Mouse (Mus musculus) CH12.LX (cell line): ENCODE data around the gene Vps45. TPM values are rescaled to one million over a fixed set of nuclear protein-coding genes. Genes with fewer than 3 reads are reported as not detected.

Source experiments
- DNase-seq: peaks from one replicate; pipeline ENCODE4 v3.0.0-alpha.2; 2013; ENCODE audit errors: extremely low read depth
- H3K27ac ChIP-seq: 2 replicates; pipeline ENCODE4 v1.5.1; 2012; ENCODE audit warnings: low read depth, mild to moderate bottlenecking, control low read depth, moderate library complexity; ENCODE audit not compliant: insufficient read depth
- H3K27me3 ChIP-seq: replicated peaks from 2 replicates; pipeline ENCODE3; 2012; ENCODE audit warnings: inconsistent platforms
- H3K36me3 ChIP-seq, 2 experiments: replicated peaks in 1 of 2; 2 replicates each; pipeline versions ENCODE3 to v1.6.1; 2012; ENCODE audit warnings: inconsistent platforms in 1 of 2, low read length in 1 of 2, mild to moderate bottlenecking in 1 of 2, mixed read lengths in 1 of 2, moderate library complexity in 1 of 2; ENCODE audit not compliant: control insufficient read depth in 1 of 2, insufficient read depth in 1 of 2
- H3K4me1 ChIP-seq, 2 experiments: 2 replicates each; pipeline ENCODE4 v1.6.1; 2012; ENCODE audit warnings: inconsistent platforms in 1 of 2, moderate library complexity in 1 of 2; ENCODE audit not compliant: insufficient read depth in 2 of 2, control insufficient read depth in 1 of 2
- H3K4me2 ChIP-seq: 2 replicates; pipeline ENCODE4 v1.6.1; 2012; ENCODE audit warnings: low read depth, mild to moderate bottlenecking, control low read depth; ENCODE audit not compliant: poor library complexity, insufficient read depth, severe bottlenecking
- H3K4me3 ChIP-seq, 3 experiments: fragments of 150-350 bp in 1 of 3; sonication (generic) in 1 of 3; replicated peaks in 1 of 3; 2 replicates each; pipeline versions ENCODE3 to v1.5.1; 2011 to 2012; ENCODE audit warnings: low read depth in 2 of 3, low read length in 2 of 3, mild to moderate bottlenecking in 2 of 3, moderate library complexity in 2 of 3, control low read depth in 1 of 3, improper control_type of control experiment in 1 of 3, inconsistent platforms in 1 of 3, mixed read lengths in 1 of 3; ENCODE audit not compliant: poor library complexity in 1 of 3
- H3K79me2 ChIP-seq: replicated peaks from 2 replicates; pipeline ENCODE4 v1.6.1; 2012; ENCODE audit warnings: mild to moderate bottlenecking, moderate library complexity; ENCODE audit not compliant: control insufficient read depth, poor library complexity, insufficient read depth, severe bottlenecking; ENCODE audit errors: extremely low read depth
- H3K9ac ChIP-seq: 2 replicates; pipeline ENCODE4 v1.6.1; 2012; ENCODE audit warnings: low read depth, mild to moderate bottlenecking, control low read depth, moderate library complexity; ENCODE audit not compliant: insufficient read depth
- H3K9me3 ChIP-seq: replicated peaks from 2 replicates; pipeline ENCODE3; 2012; ENCODE audit warnings: low read length, inconsistent platforms, mixed read lengths
- CHD1 ChIP-seq: IDR thresholded peaks from 2 replicates; pipeline ENCODE4 v1.6.1; 2012; ENCODE audit warnings: low read depth, low read length, improper control_type of control experiment, inconsistent platforms
- CHD2 ChIP-seq: IDR thresholded peaks from 2 replicates; pipeline ENCODE4 v1.6.1; 2011; ENCODE audit warnings: low read length, improper control_type of control experiment
- CTCF ChIP-seq, 2 experiments: IDR thresholded peaks in 1 of 2; conservative IDR thresholded peaks in 1 of 2; 2 replicates each; pipeline ENCODE4 v1.5.1; 2011 to 2012; ENCODE audit warnings: low read depth in 2 of 2, low read length in 2 of 2, improper control_type of control experiment in 1 of 2, inconsistent platforms in 1 of 2, mild to moderate bottlenecking in 1 of 2, moderate library complexity in 1 of 2
- ELF1 ChIP-seq: IDR thresholded peaks from 2 replicates; pipeline ENCODE4 v1.6.1; 2014; ENCODE audit warnings: low read depth, mild to moderate bottlenecking, inconsistent platforms, low read length, improper control_type of control experiment
- EP300 ChIP-seq: IDR thresholded peaks from 2 replicates; pipeline ENCODE4 v1.6.1; 2011; ENCODE audit warnings: low read length, improper control_type of control experiment
- GABPA ChIP-seq: IDR thresholded peaks from 2 replicates; pipeline ENCODE4 v1.6.1; 2012; ENCODE audit warnings: low read depth, low read length, improper control_type of control experiment, inconsistent platforms; ENCODE audit not compliant: insufficient replicate concordance
- HCFC1 ChIP-seq: IDR thresholded peaks from 2 replicates; pipeline ENCODE4 v1.6.1; 2012; ENCODE audit warnings: low read depth, mild to moderate bottlenecking, inconsistent platforms, low read length, improper control_type of control experiment
- IRF4 ChIP-seq: IDR thresholded peaks from 2 replicates; pipeline ENCODE4 v1.6.1; 2014; ENCODE audit warnings: low read depth, mild to moderate bottlenecking, inconsistent platforms, low read length, improper control_type of control experiment
- JUND ChIP-seq: conservative IDR thresholded peaks from 2 replicates; pipeline ENCODE4 v1.6.1; 2011; ENCODE audit warnings: low read depth, low read length, improper control_type of control experiment
- KAT2A ChIP-seq: IDR thresholded peaks from 2 replicates; pipeline ENCODE4 v1.6.1; 2012; ENCODE audit warnings: low read length, improper control_type of control experiment, inconsistent platforms; ENCODE audit not compliant: insufficient replicate concordance
- MAX ChIP-seq: IDR thresholded peaks from 2 replicates; pipeline ENCODE4 v1.6.1; 2011; ENCODE audit warnings: low read length, improper control_type of control experiment
- MAZ ChIP-seq: IDR thresholded peaks from 2 replicates; pipeline ENCODE4 v1.6.1; 2012; ENCODE audit warnings: low read depth, mild to moderate bottlenecking, inconsistent platforms, low read length, improper control_type of control experiment, moderate library complexity
- MEF2A ChIP-seq: IDR thresholded peaks from 2 replicates; pipeline ENCODE4 v1.6.1; 2014; ENCODE audit warnings: low read depth, mild to moderate bottlenecking, inconsistent platforms, low read length, improper control_type of control experiment, borderline replicate concordance
- MXI1 ChIP-seq: IDR thresholded peaks from 2 replicates; pipeline ENCODE4 v1.6.1; 2011; ENCODE audit warnings: mild to moderate bottlenecking, low read depth, low read length, improper control_type of control experiment
- MYC ChIP-seq: IDR thresholded peaks from 2 replicates; pipeline ENCODE4 v1.6.1; 2011; ENCODE audit warnings: low read depth, mild to moderate bottlenecking, improper control_type of control experiment, low read length
- NELFE ChIP-seq: IDR thresholded peaks from 2 replicates; pipeline ENCODE4 v1.6.1; 2011; ENCODE audit warnings: low read depth, low read length, improper control_type of control experiment
- NRF1 ChIP-seq: IDR thresholded peaks from 2 replicates; pipeline ENCODE4 v1.6.1; 2014; ENCODE audit warnings: low read depth, mild to moderate bottlenecking, inconsistent platforms, low read length, improper control_type of control experiment, moderate library complexity
- PAX5 ChIP-seq: IDR thresholded peaks from 2 replicates; pipeline ENCODE4 v1.6.1; 2012; ENCODE audit warnings: low read length, inconsistent platforms, mixed read lengths
- POLR2A ChIP-seq: IDR thresholded peaks from 2 replicates; pipeline ENCODE4 v1.6.1; 2011; ENCODE audit warnings: low read depth, mild to moderate bottlenecking, improper control_type of control experiment, low read length
- POLR2AphosphoS2 ChIP-seq: IDR thresholded peaks from 2 replicates; pipeline ENCODE4 v1.6.1; 2011; ENCODE audit warnings: low read depth, low read length, improper control_type of control experiment
- RAD21 ChIP-seq: IDR thresholded peaks from 2 replicates; pipeline ENCODE4 v1.6.1; 2011; ENCODE audit warnings: low read depth, mild to moderate bottlenecking, low read length, improper control_type of control experiment, moderate library complexity
- SMC3 ChIP-seq: IDR thresholded peaks from 2 replicates; pipeline ENCODE4 v1.6.1; 2011; ENCODE audit warnings: low read depth, low read length, improper control_type of control experiment
- TBP ChIP-seq: conservative IDR thresholded peaks from 2 replicates; pipeline ENCODE4 v1.6.1; 2011; ENCODE audit warnings: low read depth, low read length, improper control_type of control experiment
- TCF12 ChIP-seq: IDR thresholded peaks from 2 replicates; pipeline ENCODE4 v1.6.1; 2014; ENCODE audit warnings: low read depth, mild to moderate bottlenecking, inconsistent platforms, low read length, improper control_type of control experiment
- UBTF ChIP-seq: IDR thresholded peaks from 2 replicates; pipeline ENCODE4 v1.6.1; 2012; ENCODE audit warnings: low read depth, mild to moderate bottlenecking, inconsistent platforms, low read length, improper control_type of control experiment, moderate library complexity
- USF1 ChIP-seq: IDR thresholded peaks from 2 replicates; pipeline ENCODE4 v1.6.1; 2014; ENCODE audit warnings: low read depth, mild to moderate bottlenecking, inconsistent platforms, low read length, improper control_type of control experiment
- ZC3H11A ChIP-seq: IDR thresholded peaks from 2 replicates; pipeline ENCODE4 v1.6.1; 2012; ENCODE audit warnings: low read depth, mild to moderate bottlenecking, inconsistent platforms, low read length, improper control_type of control experiment
- ZKSCAN1 ChIP-seq: IDR thresholded peaks from 2 replicates; pipeline ENCODE4 v1.6.1; 2012; ENCODE audit warnings: low read depth, inconsistent platforms, low read length, improper control_type of control experiment, borderline replicate concordance
- dilution Hi-C: fragments of 300-500 bp; cut with MboI; formaldehyde crosslinking; loops from 2 replicates; pipeline ENCODE4 v1.14.3; 2020; ENCODE audit warnings: low sequenced_read_pairs; ENCODE audit not compliant: extremely low pct_unique_long_range_greater_than_20kb, extremely low pct_ligation_motif_present
- in situ Hi-C: fragments of 300-500 bp; cut with MboI; formaldehyde crosslinking; loops from 3 replicates; pipeline ENCODE4 v1.14.3; 2019; ENCODE audit warnings: low sequenced_read_pairs, low pct_ligation_motif_present, low pct_unique_long_range_greater_than_20kb, mixed read lengths
- polyA plus RNA-seq: library from polyadenylated mRNA; unstranded; fragments of >175 nt; gene quantifications from 2 replicates; pipeline ENCODE4 v1.2.1, GENCODE M21; 2012; ENCODE audit warnings: low read depth; ENCODE audit not compliant: insufficient read length
- total RNA-seq, 2 experiments: library from RNA; depleted of rRNA; stranded (reverse); fragments of 300-350 nt in 1 of 2; fragments of >200 nt in 1 of 2; gene quantifications; 2 replicates each; pipeline ENCODE4 v1.2.3; 2012 to 2014

Vps45 gene
- total and polyA plus RNA-seq, 3 experiments = 16.2 to 20.8 (median 16.8) TPM

- H3K27me3 ChIP-seq = no peaks in the 10 kb centered on the region
- in situ Hi-C loops = loop anchor here (5.0 kb wide), 1 partner anchor 55 kb away; no protein-coding TSS in a partner anchor
- H3K9me3 ChIP-seq = peaks cover 2% of the 10 kb centered on the region
- H3K9ac ChIP-seq = no peak overlapping the region
- DNase-seq = no peak
- no peak overlapping the region for H3K4me3 ChIP-seq
- dilution Hi-C loops = no loop called here
- H3K27ac ChIP-seq = no peak overlapping the region
- H3K79me2 ChIP-seq = no peaks in the 10 kb centered on the region
- TF ChIP-seq KAT2A (no peak), POLR2AphosphoS2 (no peak), MXI1 (no peak), USF1 (no peak), CHD2 (no peak), CTCF (conservative IDR thresholded peaks at IDR 0.05 in 1 of 2, IDR thresholded peaks at IDR 0.05 in 1 of 2; ENCODE audit: low read depth in 2 of 2, low read length in 2 of 2) (no peak), ZKSCAN1 (no peak)
- H3K4me1 ChIP-seq = peaks cover 3 to 9% of the 10 kb centered on the region in 2 experiments
- no peak overlapping the region for H3K4me2 ChIP-seq
- no peaks in the 10 kb centered on the region for H3K36me3 ChIP-seq
Observed at GRCm38 (mm10) chr3:96091966-96092365, 33.7 kb upstream of the Vps45 start.

- in situ Hi-C loops (loop anchor here (5.0 kb wide), 1 partner anchor 56 kb away; no protein-coding TSS in a partner anchor), dilution Hi-C loops (no loop called here)
Observed at GRCm38 (mm10) chr3:96091146-96091545, 32.9 kb upstream of the Vps45 start.

More at GRCm38 (mm10) chr3:96091146-96091545, 32.9 kb upstream of the Vps45 start:
- no peak for DNase-seq
- TF ChIP-seq MAX (no peak), TCF12 (no peak), MAZ (no peak), PAX5 (no peak), ZKSCAN1 (no peak), POLR2A (no peak), IRF4 (no peak), GABPA (no peak), MEF2A (no peak), TBP (no peak), JUND (no peak), SMC3 (peak; percentile 29), UBTF (no peak), ZC3H11A (no peak), CHD1 (no peak), ELF1 (no peak), EP300 (no peak), NRF1 (no peak), NELFE (no peak), RAD21 (peak; percentile 14), MYC (no peak), HCFC1 (no peak), CTCF (conservative IDR thresholded peaks at IDR 0.05 in 1 of 2, IDR thresholded peaks at IDR 0.05 in 1 of 2; ENCODE audit: low read depth in 2 of 2, low read length in 2 of 2) (peak in 1 of 2 experiments; percentile 43; a peak in 2 of 4 replicates), KAT2A (no peak)
- H3K9ac ChIP-seq = no peak overlapping the region
- H3K4me3 ChIP-seq = no peak overlapping the region
- no peaks in the 10 kb centered on the region for H3K27me3 ChIP-seq
- H3K79me2 ChIP-seq = no peaks in the 10 kb centered on the region
- H3K36me3 ChIP-seq = no peaks in the 10 kb centered on the region
- H3K4me2 ChIP-seq = no peak overlapping the region
- no peak overlapping the region for H3K27ac ChIP-seq
- H3K4me1 ChIP-seq = peaks cover 3 to 6% of the 10 kb centered on the region in 2 experiments
- H3K9me3 ChIP-seq = peaks cover 2% of the 10 kb centered on the region
